Mouse (Mus musculus) MEL (cell line): ENCODE data around the gene Scfd2. TPM values are rescaled to one million over a fixed set of nuclear protein-coding genes. Genes with fewer than 3 reads are reported as not detected.
A peak's percentile ranks its signal among the peaks of the same experiment; 100 is the strongest.

Experiments
- DNase-seq: peaks from one replicate; pipeline ENCODE4 v3.0.0; 2011; ENCODE audit warnings: low read depth, low spot score
- H3K27ac ChIP-seq: 2 replicates; pipeline ENCODE4 v1.5.1; 2012; ENCODE audit warnings: low read depth, mild to moderate bottlenecking, control low read depth, low read length, moderate library complexity; ENCODE audit not compliant: control insufficient read depth
- H3K27me3 ChIP-seq, 2 experiments: fragments of 150-350 bp in 1 of 2; sonication (generic) in 1 of 2; 2 replicates each; pipeline ENCODE4 v1.6.1; 2012; ENCODE audit warnings: low read length in 2 of 2, mild to moderate bottlenecking in 2 of 2, improper control_type of control experiment in 1 of 2, moderate library complexity in 1 of 2; ENCODE audit not compliant: insufficient read depth in 2 of 2, control insufficient read depth in 1 of 2
- H3K36me3 ChIP-seq, 2 experiments: 2 replicates each; pipeline ENCODE4 v1.6.1; 2012 to 2014; ENCODE audit warnings: low read length in 2 of 2, improper control_type of control experiment in 1 of 2, inconsistent platforms in 1 of 2, mild to moderate bottlenecking in 1 of 2; ENCODE audit not compliant: insufficient read depth in 2 of 2, control insufficient read depth in 1 of 2
- H3K4me1 ChIP-seq, 2 experiments: fragments of 150-350 bp in 1 of 2; sonication (generic) in 1 of 2; 2 replicates each; pipeline ENCODE4 v1.6.1; 2012; ENCODE audit warnings: low read length in 2 of 2, improper control_type of control experiment in 1 of 2, mild to moderate bottlenecking in 1 of 2; ENCODE audit not compliant: insufficient read depth in 2 of 2, control insufficient read depth in 1 of 2
- H3K4me3 ChIP-seq, 2 experiments: fragments of 150-350 bp in 1 of 2; sonication (generic) in 1 of 2; 2 replicates each; pipeline ENCODE4 v1.5.1; 2012; ENCODE audit warnings: low read depth in 2 of 2, low read length in 2 of 2, mild to moderate bottlenecking in 2 of 2, moderate library complexity in 2 of 2, control low read depth in 1 of 2, improper control_type of control experiment in 1 of 2; ENCODE audit not compliant: control insufficient read depth in 1 of 2, insufficient read depth in 1 of 2
- H3K79me2 ChIP-seq: 2 replicates; pipeline ENCODE4 v1.6.1; 2012; ENCODE audit warnings: mild to moderate bottlenecking, low read length, moderate library complexity; ENCODE audit not compliant: control insufficient read depth, poor library complexity, insufficient read depth
- H3K9ac ChIP-seq: 2 replicates; pipeline ENCODE4 v1.6.1; 2012; ENCODE audit warnings: low read depth, mild to moderate bottlenecking, control low read depth, low read length, moderate library complexity; ENCODE audit not compliant: control insufficient read depth, poor library complexity, severe bottlenecking
- H3K9me3 ChIP-seq: fragments of 150-350 bp; sonication (generic); replicated peaks from 2 replicates; pipeline ENCODE4 v1.6.1; 2012; ENCODE audit warnings: mild to moderate bottlenecking, low read length, improper control_type of control experiment, moderate library complexity; ENCODE audit not compliant: insufficient read depth
- BHLHE40 ChIP-seq: IDR thresholded peaks from 2 replicates; pipeline ENCODE4 v1.6.1; 2012; ENCODE audit warnings: low read depth, mild to moderate bottlenecking, inconsistent platforms, low read length, improper control_type of control experiment, borderline replicate concordance
- CHD2 ChIP-seq: IDR thresholded peaks from 2 replicates; pipeline ENCODE4 v1.6.1; 2011; ENCODE audit warnings: low read length, improper control_type of control experiment
- ELF1 ChIP-seq: IDR thresholded peaks from 2 replicates; pipeline ENCODE4 v1.6.1; 2014; ENCODE audit warnings: low read depth, mild to moderate bottlenecking, inconsistent platforms, low read length, improper control_type of control experiment, moderate library complexity
- GABPA ChIP-seq: IDR thresholded peaks from 2 replicates; pipeline ENCODE4 v1.6.1; 2012; ENCODE audit warnings: low read depth, mild to moderate bottlenecking, inconsistent platforms, low read length, improper control_type of control experiment, moderate library complexity
- JUND ChIP-seq: IDR thresholded peaks from 2 replicates; pipeline ENCODE4 v1.6.1; 2011; ENCODE audit warnings: low read depth, mild to moderate bottlenecking, improper control_type of control experiment, low read length
- KAT2A ChIP-seq: conservative IDR thresholded peaks from 2 replicates; pipeline ENCODE4 v1.6.1; 2012; ENCODE audit warnings: low read depth, low read length, improper control_type of control experiment, inconsistent platforms
- MEF2A ChIP-seq: IDR thresholded peaks from 2 replicates; pipeline ENCODE4 v1.6.1; 2014; ENCODE audit warnings: low read depth, mild to moderate bottlenecking, inconsistent platforms, low read length, improper control_type of control experiment; ENCODE audit not compliant: poor library complexity, insufficient replicate concordance, severe bottlenecking; ENCODE audit errors: extremely low read depth
- MXI1 ChIP-seq: IDR thresholded peaks from 2 replicates; pipeline ENCODE4 v1.6.1; 2011; ENCODE audit warnings: mild to moderate bottlenecking, low read depth, low read length, improper control_type of control experiment
- MYC ChIP-seq: IDR thresholded peaks from 2 replicates; pipeline ENCODE4 v1.6.1; 2011; ENCODE audit warnings: low read depth, mild to moderate bottlenecking, low read length, improper control_type of control experiment, moderate library complexity
- NELFE ChIP-seq: IDR thresholded peaks from 2 replicates; pipeline ENCODE4 v1.6.1; 2011; ENCODE audit warnings: low read depth, low read length, improper control_type of control experiment
- NRF1 ChIP-seq: IDR thresholded peaks from 2 replicates; pipeline ENCODE4 v1.6.1; 2014; ENCODE audit warnings: low read depth, mild to moderate bottlenecking, inconsistent platforms, low read length, improper control_type of control experiment, moderate library complexity; ENCODE audit not compliant: poor library complexity, insufficient read depth, severe bottlenecking
- POLR2A ChIP-seq, 2 experiments: IDR thresholded peaks; 2 replicates each; pipeline ENCODE4 v1.6.1; 2011 to 2012; ENCODE audit warnings: low read length in 2 of 2, mild to moderate bottlenecking in 2 of 2, control low read depth in 1 of 2, improper control_type of control experiment in 1 of 2, low read depth in 1 of 2, moderate library complexity in 1 of 2; ENCODE audit not compliant: control insufficient read depth in 1 of 2, insufficient read depth in 1 of 2, poor library complexity in 1 of 2
- RCOR1 ChIP-seq: IDR thresholded peaks from 2 replicates; pipeline ENCODE4 v1.6.1; 2012; ENCODE audit warnings: low read depth, mild to moderate bottlenecking, inconsistent platforms, low read length, improper control_type of control experiment
- ZMIZ1 ChIP-seq: IDR thresholded peaks from 2 replicates; pipeline ENCODE4 v1.6.1; 2012; ENCODE audit warnings: low read depth, mild to moderate bottlenecking, inconsistent platforms, low read length, improper control_type of control experiment, moderate library complexity
- polyA plus RNA-seq, 2 experiments: library from polyadenylated mRNA; stranded (reverse) in 1 of 2; unstranded in 1 of 2; fragments of >175 nt in 1 of 2; fragments of >200 nt in 1 of 2; gene quantifications; 2 replicates each; pipeline versions ENCODE4 v1.2.1 to v1.2.4; 2012; ENCODE audit warnings: low replicate concordance in 2 of 2, low read depth in 1 of 2; ENCODE audit not compliant: insufficient read length in 2 of 2, insufficient read depth in 1 of 2, missing spikeins in 1 of 2
- total RNA-seq: library from RNA; depleted of rRNA; stranded (reverse); fragments of 300-350 nt; gene quantifications from 2 replicates; pipeline ENCODE4 v1.2.3, GENCODE M21; 2012

Scfd2 gene
- total and polyA plus RNA-seq, 3 experiments: 18.8 to 20.3 TPM; not detected in 1

- Histone ChIP-seq H3K27me3 (no peaks in the 10 kb centered on the region), H3K36me3 (no peaks in the 10 kb centered on the region), H3K4me3 (no peak overlapping the region), H3K4me1 (0 out of 4 replicates have a peak, but pooled peaks cover 0 to 6% of the 10 kb centered on the region in 2 experiments), H3K79me2 (no peaks in the 10 kb centered on the region), H3K9me3 (no peaks in the 10 kb centered on the region), H3K9ac (no peak overlapping the region), H3K27ac (no peak overlapping the region)
- TF ChIP-seq ZMIZ1: no peak
- TF ChIP-seq NRF1: no peak
- peak; percentile 13 for DNase-seq
Observed at GRCm38 (mm10) chr5:74267196-74267595, 264.4 kb downstream of the Scfd2 start.

DNA sequence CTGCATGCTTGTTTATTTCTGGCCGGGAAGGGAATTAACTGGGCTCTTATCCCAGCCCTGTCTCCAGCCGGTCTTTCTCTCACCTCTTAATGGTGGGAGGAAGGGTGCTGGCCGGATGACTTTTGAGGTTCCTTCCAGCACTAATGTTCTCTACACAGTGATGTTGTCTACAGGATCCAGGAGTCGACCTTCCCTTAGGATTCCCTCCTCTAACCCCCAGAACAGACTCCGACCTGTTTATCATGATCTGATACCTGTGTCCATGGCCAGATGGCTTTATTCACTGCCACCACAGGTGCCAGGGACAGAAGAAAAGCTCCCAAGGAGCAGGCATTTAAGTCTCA lies 265.1 kb downstream of the Scfd2 start:
- Histone ChIP-seq H3K9ac (no peak overlapping the region), H3K79me2 (no peaks in the 10 kb centered on the region), H3K9me3 (no peaks in the 10 kb centered on the region), H3K27ac (no peak overlapping the region), H3K4me1 (0 out of 4 replicates have a peak, but pooled peaks cover 0 to 6% of the 10 kb centered on the region in 2 experiments), H3K4me3 (no peak overlapping the region), H3K27me3 (no peaks in the 10 kb centered on the region), H3K36me3 (no peaks in the 10 kb centered on the region)
- TF ChIP-seq MXI1: no peak
- TF ChIP-seq JUND: no peak
- TF ChIP-seq POLR2A (IDR thresholded peaks at IDR 0.05; ENCODE audit: control insufficient read depth in 1 of 2, insufficient read depth in 1 of 2, low read depth in 1 of 2, low read length in 2 of 2, poor library complexity in 1 of 2): no peak
- TF ChIP-seq KAT2A: no peak
- no peak for DNase-seq

GRCm38 (mm10) chr5:74265601-74266475 lies 265.7 kb downstream of the Scfd2 start:
- Histone ChIP-seq H3K9me3 (no peaks in the 10 kb centered on the region), H3K9ac (no peak overlapping the region), H3K27me3 (no peaks in the 10 kb centered on the region), H3K4me3 (no peak overlapping the region), H3K4me1 (0 out of 4 replicates have a peak, but pooled peaks cover 0 to 6% of the 10 kb centered on the region in 2 experiments), H3K27ac (no peak overlapping the region), H3K79me2 (no peaks in the 10 kb centered on the region), H3K36me3 (no peaks in the 10 kb centered on the region)
- no peak for TF ChIP-seq GABPA
- no peak for TF ChIP-seq CHD2
- no peak for TF ChIP-seq MEF2A
- TF ChIP-seq MYC: no peak
- no peak for TF ChIP-seq RCOR1
- TF ChIP-seq ELF1: no peak
- TF ChIP-seq NELFE: no peak
- no peak for TF ChIP-seq BHLHE40
- no peak for DNase-seq
